Mouse (Mus musculus) intestine, embryonic 14.5 days (tissue): ENCODE measurements at regions not wholly inside any gene's neighbourhood (a gene's known extent, or its start where the extent isn't known, plus 50 kb on each side); places are given as distances from the start of the nearest gene placed in this dataset.

Source experiments
- ATAC-seq: fragments of 200-750 bp; cut with Nextera tagmentation; replicated peaks from 2 replicates; pipeline ENCODE4 v1.8.0; 2017; ENCODE audit warnings: low read depth, moderate number of reproducible peaks, moderate TSS enrichment, moderate library complexity; ENCODE audit not compliant: low FRiP score, low TSS enrichment
- DNase-seq: peaks from one replicate; pipeline ENCODE4 v3.0.0-alpha.2; 2018; ENCODE audit warnings: low spot score
- H3K27ac ChIP-seq: fragments of 300-500 bp; sonication (generic); 2 replicates; pipeline ENCODE4 v1.5.1; 2014; ENCODE audit warnings: low read depth, mild to moderate bottlenecking, control low read depth
- H3K27me3 ChIP-seq: fragments of 300-500 bp; sonication (generic); replicated peaks from 2 replicates; pipeline ENCODE4 v1.6.1; 2014; ENCODE audit warnings: low read length, control low read depth; ENCODE audit not compliant: control insufficient read depth, insufficient read depth
- H3K36me3 ChIP-seq: fragments of 300-500 bp; sonication (generic); 2 replicates; pipeline ENCODE4 v1.6.1; 2014; ENCODE audit warnings: low read length, control low read depth; ENCODE audit not compliant: control insufficient read depth, insufficient read depth
- H3K4me1 ChIP-seq: fragments of 300-500 bp; sonication (generic); replicated peaks from 2 replicates; pipeline ENCODE4 v1.6.1; 2014; ENCODE audit warnings: low read length, control low read depth, mixed read lengths; ENCODE audit not compliant: control insufficient read depth, insufficient read depth
- H3K4me2 ChIP-seq: fragments of 300-500 bp; sonication (generic); 2 replicates; pipeline ENCODE4 v1.6.1; 2014; ENCODE audit warnings: low read length
- H3K4me3 ChIP-seq: fragments of 300-500 bp; sonication (generic); 2 replicates; pipeline ENCODE4 v1.5.1; 2014; ENCODE audit warnings: low read depth, low read length, control low read depth, mixed read lengths
- H3K9ac ChIP-seq: fragments of 300-500 bp; sonication (generic); 2 replicates; pipeline ENCODE4 v1.6.1; 2014; ENCODE audit warnings: mild to moderate bottlenecking, low read length
- H3K9me3 ChIP-seq: fragments of 300-500 bp; sonication (generic); 2 replicates; pipeline ENCODE4 v1.6.1; 2016; ENCODE audit warnings: low read length, control low read depth; ENCODE audit not compliant: control insufficient read depth
- WGBS: fragments of 180-500 bp; shearing (Covaris S2); extraction: QIAGEN DNeasy Blood & Tissue Kit; methylation state at CpG from one replicate; pipeline ENCODE4 v1.1.7; 2014; 5-methylcytosine and 5-hydroxymethylcytosine counted together

DNA sequence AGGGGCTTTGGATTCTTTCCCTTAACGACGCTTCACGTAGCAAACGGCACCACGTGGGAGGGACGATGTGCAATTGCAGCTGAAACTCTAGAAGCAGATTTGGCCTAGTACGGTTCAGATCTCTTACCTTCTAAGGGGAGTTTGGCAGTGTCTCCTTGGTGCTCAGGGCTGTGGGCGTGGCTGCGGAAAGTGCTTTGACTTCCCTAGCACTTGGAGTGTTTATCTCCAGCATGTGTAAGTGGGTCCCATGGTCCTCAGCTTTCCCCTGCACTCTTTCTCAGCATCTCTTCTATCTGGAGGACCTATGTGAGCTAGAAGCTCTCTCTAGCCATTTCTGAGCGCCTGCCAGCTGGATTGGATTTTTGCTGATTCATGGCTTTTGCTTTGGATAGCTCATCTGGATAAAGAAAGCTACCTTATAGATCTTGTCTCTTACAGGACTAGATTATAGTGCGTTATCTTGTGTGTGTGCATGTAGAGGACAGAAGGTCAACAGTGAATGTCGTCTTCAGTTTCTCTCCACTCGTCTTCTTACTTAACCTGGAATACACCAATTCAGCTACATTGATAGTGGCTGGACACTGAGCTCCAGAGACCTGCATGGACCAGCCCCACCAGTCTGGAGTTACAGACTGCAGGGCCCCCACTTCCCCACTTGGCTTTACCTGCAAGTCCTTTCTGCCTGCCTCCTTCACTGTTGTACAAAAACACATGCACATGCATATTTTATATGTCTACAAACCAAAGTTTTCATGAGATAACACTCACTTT lies 92.8 kb upstream of the Serbp1 start:
- Histone ChIP-seq H3K27me3 (no peaks in the 10 kb centered on the region), H3K27ac (no peak overlapping the region), H3K4me3 (no peak overlapping the region), H3K9me3 (no peaks in the 10 kb centered on the region), H3K36me3 (no peaks in the 10 kb centered on the region), H3K4me1 (no peaks in the 10 kb centered on the region; the same call in 1 of the 2 replicates), H3K4me2 (no peak overlapping the region), H3K9ac (no peak overlapping the region)
- DNase-seq (no peak), ATAC-seq (no peak)
- 54% methylated on average over 13 of the region's 13 CpGs for WGBS

DNA sequence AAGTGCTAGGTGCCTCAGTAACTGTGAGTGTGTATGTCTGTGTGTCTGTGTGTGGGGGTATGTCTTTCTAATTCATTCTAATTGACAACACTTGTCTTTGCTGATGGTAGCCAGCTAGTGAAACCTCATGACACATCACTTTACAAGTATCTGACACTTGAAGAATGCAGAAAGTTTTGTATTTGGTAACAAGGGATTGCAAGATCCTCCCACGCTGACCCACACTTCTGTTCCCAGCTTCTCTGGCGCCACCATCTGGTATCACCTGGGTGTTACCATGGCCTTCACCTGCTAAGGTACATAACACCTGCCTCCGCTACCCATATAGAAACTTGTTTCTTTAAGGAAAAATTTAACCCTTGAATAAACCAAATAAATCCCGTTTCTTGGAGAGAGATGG lies 95.8 kb upstream of the Serbp1 start:
- Histone ChIP-seq H3K9me3 (no peaks in the 10 kb centered on the region), H3K4me1 (no peaks in the 10 kb centered on the region; the same call in 1 of the 2 replicates), H3K4me2 (no peak overlapping the region), H3K27me3 (no peaks in the 10 kb centered on the region), H3K27ac (no peak overlapping the region), H3K4me3 (no peak overlapping the region), H3K36me3 (no peaks in the 10 kb centered on the region), H3K9ac (no peak overlapping the region)
- DNase-seq (no peak), ATAC-seq (no peak)
- 33% methylated on average over 4 of the region's 4 CpGs for WGBS

DNA sequence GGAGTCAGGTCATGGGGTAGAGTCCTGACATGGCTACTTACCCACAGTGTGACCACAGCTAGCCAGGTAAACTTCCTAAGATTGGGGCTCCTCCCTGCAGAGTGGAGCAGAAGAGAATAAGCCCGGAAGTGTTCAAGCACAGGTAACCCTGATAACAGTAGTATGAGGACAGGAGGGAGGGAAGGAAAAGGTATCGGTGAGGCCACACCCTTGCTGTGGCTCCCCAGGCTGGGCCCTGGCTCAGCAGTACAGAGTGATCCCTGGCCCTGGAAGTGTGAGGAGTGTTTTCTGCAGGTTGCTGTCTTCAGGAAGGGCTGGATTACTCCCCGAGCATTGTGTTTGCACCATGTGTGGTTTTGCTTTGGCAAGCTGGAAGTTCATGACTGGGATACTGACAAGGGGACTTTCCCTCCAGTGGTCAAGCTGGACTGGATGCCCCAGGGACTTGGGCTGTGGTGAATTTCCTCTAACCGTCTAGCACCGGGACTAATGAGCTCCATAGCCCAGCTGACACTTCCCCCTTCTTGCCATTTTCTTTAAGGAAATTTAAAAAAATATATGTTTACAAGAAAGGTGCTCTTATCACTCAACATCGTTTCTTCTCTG lies 97.2 kb upstream of the Serbp1 start:
- Histone ChIP-seq H3K4me3 (no peak overlapping the region), H3K9me3 (no peaks in the 10 kb centered on the region), H3K9ac (no peak overlapping the region), H3K36me3 (no peaks in the 10 kb centered on the region), H3K4me2 (no peak overlapping the region), H3K27ac (no peak overlapping the region), H3K27me3 (no peaks in the 10 kb centered on the region), H3K4me1 (no peaks in the 10 kb centered on the region; the same call in 1 of the 2 replicates)
- 72% methylated on average over 6 of the region's 6 CpGs for WGBS
- DNase-seq, result no peak
- ATAC-seq, result peak; percentile 66

DNA sequence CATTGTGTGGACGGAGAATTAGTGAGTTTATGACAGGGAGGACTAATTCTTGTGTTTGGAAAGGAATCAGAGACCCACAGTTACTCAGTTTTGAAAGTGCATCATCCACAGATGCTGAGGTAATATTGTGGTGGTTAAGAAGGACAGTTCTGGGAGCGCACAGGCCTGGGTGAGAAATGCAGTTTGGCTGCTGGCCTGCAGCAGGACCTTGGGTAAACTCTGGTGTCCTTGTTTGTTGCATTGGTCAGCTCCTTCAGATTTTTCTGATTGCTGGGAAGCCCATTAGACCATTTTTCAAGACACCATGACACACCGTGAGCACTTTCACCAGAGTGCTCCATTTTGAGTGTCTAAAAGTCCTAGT lies 99.0 kb upstream of the Serbp1 start:
- DNase-seq (no peak), ATAC-seq (no peak)
- no peak overlapping the region for H3K4me2 ChIP-seq
- H3K36me3 ChIP-seq, result no peaks in the 10 kb centered on the region
- H3K9ac ChIP-seq, result no peak overlapping the region
- no peak overlapping the region for H3K4me3 ChIP-seq
- no peaks in the 10 kb centered on the region; the same call in 1 of the 2 replicates for H3K4me1 ChIP-seq
- H3K27me3 ChIP-seq, result no peaks in the 10 kb centered on the region
- H3K27ac ChIP-seq, result no peak overlapping the region
- 75% methylated on average over 3 of the region's 3 CpGs for WGBS
- H3K9me3 ChIP-seq, result no peaks in the 10 kb centered on the region

DNA sequence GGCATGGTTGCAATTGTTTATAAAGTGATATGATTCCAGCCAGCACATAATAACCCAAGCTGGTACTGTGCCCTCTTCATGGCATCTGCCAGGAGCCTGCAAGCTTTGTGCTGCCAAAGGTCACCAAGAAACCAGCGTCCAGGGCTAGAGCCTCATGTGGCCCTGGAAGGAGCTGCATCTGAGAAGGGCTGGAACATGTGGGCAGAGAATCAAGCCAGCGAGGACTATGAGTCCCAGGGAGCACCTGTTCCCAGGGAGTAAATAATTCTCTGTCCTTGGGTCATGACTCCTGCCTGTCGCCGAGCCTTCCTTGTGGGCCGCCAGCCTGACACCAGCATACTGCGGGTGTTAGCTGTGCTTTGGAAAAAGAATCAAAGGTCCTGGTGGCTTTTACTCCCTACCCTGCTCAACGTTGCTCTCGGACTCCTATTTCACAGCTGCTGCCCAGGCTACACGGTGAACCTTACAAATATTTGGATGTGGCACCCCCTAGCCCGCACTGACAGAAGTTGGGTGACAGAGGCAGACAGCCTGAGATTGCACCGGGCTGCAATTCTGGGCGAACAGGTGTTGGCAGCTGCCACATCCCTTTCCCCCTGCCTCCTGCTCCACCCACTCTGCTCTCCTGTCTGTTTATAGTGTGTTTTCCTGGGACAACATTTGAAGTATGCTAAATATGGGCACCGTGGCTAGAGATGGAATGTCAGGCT lies 99.5 kb upstream of the Serbp1 start:
- no peaks in the 10 kb centered on the region for H3K27me3 ChIP-seq
- no peak overlapping the region for H3K27ac ChIP-seq
- no peaks in the 10 kb centered on the region for H3K36me3 ChIP-seq
- DNase-seq (no peak), ATAC-seq (no peak)
- no peak overlapping the region for H3K4me3 ChIP-seq
- no peak overlapping the region for H3K9ac ChIP-seq
- no peak overlapping the region for H3K4me2 ChIP-seq
- WGBS, result 41% methylated on average over 13 of the region's 13 CpGs
- H3K4me1 ChIP-seq, result no peaks in the 10 kb centered on the region; the same call in 1 of the 2 replicates
- H3K9me3 ChIP-seq, result no peaks in the 10 kb centered on the region

DNA sequence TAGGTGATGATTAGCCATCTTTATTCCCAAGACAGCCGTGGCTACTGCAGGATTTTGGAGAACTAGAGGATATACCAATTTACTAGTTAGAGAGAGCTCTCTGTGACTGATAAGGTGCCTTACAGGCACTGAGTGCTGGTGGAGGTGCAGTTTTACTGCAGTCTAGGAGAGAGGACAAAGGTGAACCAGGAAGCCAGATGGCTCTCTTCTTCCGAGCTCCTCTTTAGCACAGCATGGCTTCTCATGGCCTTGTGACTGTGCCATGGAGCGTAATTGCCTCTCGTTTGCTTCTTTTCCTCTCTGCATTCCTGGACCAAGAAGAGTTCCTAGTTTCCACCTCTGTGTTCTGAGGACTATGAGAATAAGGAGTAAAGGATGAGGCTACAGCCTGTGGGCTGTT lies 100.2 kb upstream of the Gadd45a start:
- no peaks in the 10 kb centered on the region; the same call in 1 of the 2 replicates for H3K4me1 ChIP-seq
- no peak overlapping the region for H3K4me3 ChIP-seq
- H3K9ac ChIP-seq, result no peak overlapping the region
- no peaks in the 10 kb centered on the region for H3K27me3 ChIP-seq
- no peaks in the 10 kb centered on the region for H3K9me3 ChIP-seq
- DNase-seq (no peak), ATAC-seq (no peak)
- H3K4me2 ChIP-seq, result no peak overlapping the region
- H3K36me3 ChIP-seq, result no peaks in the 10 kb centered on the region
- H3K27ac ChIP-seq, result no peak overlapping the region
- 66% methylated on average over 4 of the region's 4 CpGs for WGBS

DNA sequence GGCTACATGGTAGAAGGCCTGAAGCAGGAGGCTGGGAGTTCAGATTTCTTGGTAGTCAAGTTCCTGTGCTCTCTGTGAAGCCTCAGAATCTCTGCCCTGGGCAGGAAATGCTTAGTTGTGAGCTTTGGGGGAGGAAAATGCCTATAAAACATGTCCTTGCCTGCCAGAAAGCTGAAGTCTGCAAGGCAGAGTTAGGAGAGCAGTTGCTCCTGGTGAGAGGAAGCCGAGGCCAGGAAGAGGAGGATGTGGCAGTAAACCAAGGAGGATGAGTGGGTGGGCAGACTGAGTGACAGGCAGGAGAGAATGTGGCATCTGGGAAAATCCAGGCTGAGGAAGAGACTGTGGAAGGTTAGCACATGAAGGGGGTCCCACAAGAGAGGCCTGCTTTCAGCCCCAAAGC lies 97.7 kb upstream of the Gadd45a start:
- Histone ChIP-seq H3K27me3 (no peaks in the 10 kb centered on the region), H3K4me1 (no peaks in the 10 kb centered on the region; the same call in 1 of the 2 replicates), H3K9me3 (no peaks in the 10 kb centered on the region), H3K36me3 (no peaks in the 10 kb centered on the region), H3K4me2 (no peak overlapping the region), H3K27ac (no peak overlapping the region), H3K4me3 (no peak overlapping the region), H3K9ac (no peak overlapping the region)
- WGBS, result 23% methylated on average over 1 of the region's 1 CpGs
- DNase-seq (no peak), ATAC-seq (no peak)

DNA sequence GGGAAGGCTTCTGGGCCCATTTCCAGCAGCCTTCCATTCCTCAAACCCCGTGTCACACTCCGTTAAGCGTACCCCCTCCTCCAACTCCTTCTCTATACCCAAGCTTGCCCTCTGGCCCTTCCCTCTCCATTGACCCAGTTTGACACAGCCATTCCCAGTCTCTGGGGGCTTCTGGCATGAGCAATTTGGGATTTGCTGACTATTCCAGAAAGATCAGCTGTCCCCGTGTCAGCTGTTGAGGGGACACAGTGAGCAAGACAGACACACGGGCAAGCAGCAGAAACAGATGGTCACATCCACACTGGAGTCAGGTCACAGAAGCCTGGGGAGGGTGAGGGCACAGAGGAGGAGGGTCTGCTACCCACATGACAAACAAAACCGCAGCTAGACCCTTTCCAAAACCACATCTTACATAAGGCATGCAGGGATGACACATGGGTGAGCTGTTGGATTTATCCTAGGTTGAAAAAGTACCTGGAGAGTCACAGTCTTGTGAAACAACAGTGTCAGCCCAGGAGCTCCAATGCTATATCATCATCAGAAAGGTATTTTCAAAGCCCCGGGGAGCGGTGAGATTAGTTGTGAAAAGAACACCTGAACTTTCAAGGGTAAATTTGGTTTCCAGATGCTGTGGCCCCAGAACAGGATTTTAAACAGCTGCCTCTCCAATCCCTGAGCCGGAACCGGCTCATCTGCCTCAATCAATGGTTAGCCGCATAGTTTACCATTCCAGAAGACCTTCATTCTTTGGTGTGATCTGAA lies 93.5 kb upstream of the Gadd45a start:
- Histone ChIP-seq H3K36me3 (no peaks in the 10 kb centered on the region), H3K27me3 (no peaks in the 10 kb centered on the region), H3K4me1 (no peaks in the 10 kb centered on the region), H3K9ac (no peak overlapping the region), H3K4me2 (no peak overlapping the region), H3K4me3 (no peak overlapping the region), H3K27ac (no peak overlapping the region), H3K9me3 (no peaks in the 10 kb centered on the region)
- no peak for DNase-seq
- WGBS, result 82% methylated on average over 11 of the region's 11 CpGs
- ATAC-seq, result no peak
